Mouse (Mus musculus): ENCODE data around the gene Mmachc. TPM values are rescaled to one million over a fixed set of nuclear protein-coding genes. Genes with fewer than 3 reads are reported as not detected.
"Not testable (repeated sequence)": the region's sequence is repeated elsewhere in the genome, so short reads cannot be mapped to it uniquely, and the experiment has no call there.

Gene Mmachc
- polyA plus RNA-seq, 1 experiment, result 16.8 TPM

- DNase-seq (ENCODE audit: low spot score), result no peak
These were observed 18.8 kb downstream of the Mmachc start for GRCm38 (mm10) chr4:116689309-116689876.

GRCm38 (mm10) chr4:116687041-116687440 lies 21.2 kb downstream of the Mmachc start:
- DNase-seq (ENCODE audit: low spot score), result no peak

GRCm38 (mm10) chr4:116685402-116686061 lies 22.7 kb downstream of the Mmachc start, which contains the start of gene Prdx1:
Prdx1 (plus strand) TSS chr4:116685544.
- DNase-seq (ENCODE audit: low spot score), result peak; percentile 98

- no peak for DNase-seq (ENCODE audit: low spot score)
These were observed 23.5 kb downstream of the Mmachc start for GRCm38 (mm10) chr4:116684665-116685064.

GRCm38 (mm10) chr4:116683957-116684356 lies 24.2 kb downstream of the Mmachc start:
- DNase-seq (ENCODE audit: low spot score), result no peak

- DNase-seq (ENCODE audit: low spot score), result not testable (repeated sequence)
These were observed 27.7 kb downstream of the Mmachc start for GRCm38 (mm10) chr4:116680521-116680920.

- DNase-seq (ENCODE audit: low spot score), result no peak
These were observed 29.1 kb downstream of the Mmachc start for GRCm38 (mm10) chr4:116679141-116679540.

- no peak for DNase-seq (ENCODE audit: low spot score)
These were observed 30.4 kb downstream of the Mmachc start for GRCm38 (mm10) chr4:116677808-116678207.

- no peak for DNase-seq (ENCODE audit: low spot score)
These were observed 32.2 kb downstream of the Mmachc start for GRCm38 (mm10) chr4:116676027-116676426.

- DNase-seq (ENCODE audit: low spot score), result not testable (repeated sequence)
These were observed 33.4 kb downstream of the Mmachc start for GRCm38 (mm10) chr4:116674761-116675160.

GRCm38 (mm10) chr4:116672785-116673184 lies 35.4 kb downstream of the Mmachc start:
- DNase-seq (ENCODE audit: low spot score), result no peak

GRCm38 (mm10) chr4:116669291-116669690 lies 38.9 kb downstream of the Mmachc start:
- no peak for DNase-seq (ENCODE audit: low spot score)

GRCm38 (mm10) chr4:116668145-116668544 lies 40.1 kb downstream of the Mmachc start:
- no peak for DNase-seq (ENCODE audit: low spot score)

- no peak for DNase-seq (ENCODE audit: low spot score)
These were observed 41.6 kb downstream of the Mmachc start for GRCm38 (mm10) chr4:116666625-116667024.

- no peak for DNase-seq (ENCODE audit: low spot score)
These were observed 46.2 kb downstream of the Mmachc start for GRCm38 (mm10) chr4:116661998-116662397.

GRCm38 (mm10) chr4:116660829-116661228 lies 47.4 kb downstream of the Mmachc start:
- no peak for DNase-seq (ENCODE audit: low spot score)

- not testable (repeated sequence) for DNase-seq (ENCODE audit: low spot score)
These were observed 48.3 kb downstream of the Mmachc start for GRCm38 (mm10) chr4:116659916-116660315.

GRCm38 (mm10) chr4:116659474-116659873 lies 48.7 kb downstream of the Mmachc start:
- DNase-seq (ENCODE audit: low spot score), result no peak

- no peak for DNase-seq (ENCODE audit: low spot score)
These were observed 50.2 kb downstream of the Mmachc start for GRCm38 (mm10) chr4:116657971-116658370.

GRCm38 (mm10) chr4:116655658-116656057 lies 52.5 kb downstream of the Mmachc start:
- no peak for DNase-seq (ENCODE audit: low spot score)

- DNase-seq (ENCODE audit: low spot score), result no peak
These were observed 53.1 kb downstream of the Mmachc start for GRCm38 (mm10) chr4:116655100-116655499.

- no peak for DNase-seq (ENCODE audit: low spot score)
These were observed 55.0 kb downstream of the Mmachc start for GRCm38 (mm10) chr4:116653228-116653627.
